Comparison of ENCODE assay signal across 12 mouse cellular contexts in the genomic region with DNA sequence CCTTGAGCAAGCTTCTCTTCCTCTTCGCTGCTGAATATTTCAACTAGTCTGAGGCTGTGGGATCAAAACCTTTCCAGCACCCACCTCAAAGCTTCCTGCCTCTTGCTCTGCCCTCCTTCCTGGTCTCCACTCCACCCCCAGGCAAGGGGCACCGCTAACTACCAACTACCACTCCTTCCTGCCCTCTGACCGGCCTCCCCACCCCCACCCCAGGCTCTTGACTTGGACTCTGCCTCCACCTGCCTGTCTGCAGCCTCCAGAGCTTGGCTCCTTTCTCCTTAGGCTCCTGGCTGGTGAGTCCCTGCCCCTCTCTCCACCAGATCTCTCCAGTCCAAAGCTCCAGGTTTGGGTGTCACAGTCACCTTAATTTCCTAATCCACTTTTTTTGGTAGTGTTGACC.
DNase-seq lines count a peak whose midpoint lies in the region; ATAC-seq lines count a peak whose summit lies in the region.
"Had no signal": no experiment of that assay in that cellular context is flagged by ENCODE, and none has a peak within 500 bp of the region (broad histone marks: within the 10 kb centered on the region; RNA-seq: fewer than 3 reads in every experiment).

No protein-coding gene starts in this region.

- H3K4me3 ChIP-seq in neural tube, embryonic 15.5 days (replicated peaks) = no peak overlapping the region
- H3K4me3 ChIP-seq: megakaryocyte, embryonic 14.5 days had no signal

- H3K27me3 ChIP-seq in neural tube, embryonic 15.5 days (replicated peaks) = no peaks in the 10 kb centered on the region
- H3K27me3 ChIP-seq: megakaryocyte, embryonic 14.5 days had no signal

- DNase-seq in kidney, adult 9 months = peak; percentile 41
- DNase-seq in kidney, postnatal 14 days = no peak
- DNase-seq in left cerebral cortex, postnatal 25 days (ENCODE audit: low spot score in 2 of 2) = no peak
- DNase-seq in embryo, embryonic 10 days (ENCODE audit: low spot score) = no peak
- DNase-seq in embryo, embryonic 9.5 days (ENCODE audit: extremely low spot score) = no peak
- DNase-seq: cerebellum, postnatal 36 days; spleen, adult 18-20 months had no signal

- peak; percentile 18 to 47; a peak in 3 of 4 replicates for ATAC-seq in hematopoietic stem cell, adult 5-6 weeks (replicated peaks in 1 of 2; ENCODE audit: insufficient read depth in 1 of 2, low FRiP score in 2 of 2, low TSS enrichment in 1 of 2, low read depth in 1 of 2, poor library complexity in 2 of 2, severe bottlenecking in 2 of 2)
- ATAC-seq in megakaryocyte progenitor cell, adult 5-6 weeks (replicated peaks; ENCODE audit: poor library complexity) = peak; percentile 19; the same call in 1 of the 2 replicates
- ATAC-seq in neural tube, embryonic 15.5 days (ENCODE audit: low FRiP score) = no peak

- no peak overlapping the region for H3K27ac ChIP-seq in neural tube, embryonic 15.5 days (replicated peaks)
- H3K27ac ChIP-seq: kidney, postnatal 0 days had no signal

- H3K9ac ChIP-seq in neural tube, embryonic 15.5 days (replicated peaks) = no peak overlapping the region

- no peaks in the 10 kb centered on the region for H3K9me3 ChIP-seq in neural tube, embryonic 15.5 days (replicated peaks)
- H3K9me3 ChIP-seq: megakaryocyte, embryonic 14.5 days had no signal

- peak overlapping the region; percentile 50 for H3K4me2 ChIP-seq in neural tube, embryonic 15.5 days

- peaks cover 34% of the 10 kb centered on the region for H3K4me1 ChIP-seq in neural tube, embryonic 15.5 days

- 56% methylated on average over 3 of the region's 3 CpGs for WGBS in neural tube, embryonic 15.5 days

- intact Hi-C loops in left cerebral cortex, postnatal 25 days (cut with DNase I) = no loop called here

- no peaks in the 10 kb centered on the region for H3K36me3 ChIP-seq in neural tube, embryonic 15.5 days
